Mouse (Mus musculus) embryo, embryonic 10 days (tissue): Measurements from ENCODE around the gene Srr.

ENCODE experiments used
- DNase-seq: peaks from one replicate; pipeline ENCODE4 v3.0.0-alpha.2; 2015; ENCODE audit warnings: low spot score

Gene Srr

DNA sequence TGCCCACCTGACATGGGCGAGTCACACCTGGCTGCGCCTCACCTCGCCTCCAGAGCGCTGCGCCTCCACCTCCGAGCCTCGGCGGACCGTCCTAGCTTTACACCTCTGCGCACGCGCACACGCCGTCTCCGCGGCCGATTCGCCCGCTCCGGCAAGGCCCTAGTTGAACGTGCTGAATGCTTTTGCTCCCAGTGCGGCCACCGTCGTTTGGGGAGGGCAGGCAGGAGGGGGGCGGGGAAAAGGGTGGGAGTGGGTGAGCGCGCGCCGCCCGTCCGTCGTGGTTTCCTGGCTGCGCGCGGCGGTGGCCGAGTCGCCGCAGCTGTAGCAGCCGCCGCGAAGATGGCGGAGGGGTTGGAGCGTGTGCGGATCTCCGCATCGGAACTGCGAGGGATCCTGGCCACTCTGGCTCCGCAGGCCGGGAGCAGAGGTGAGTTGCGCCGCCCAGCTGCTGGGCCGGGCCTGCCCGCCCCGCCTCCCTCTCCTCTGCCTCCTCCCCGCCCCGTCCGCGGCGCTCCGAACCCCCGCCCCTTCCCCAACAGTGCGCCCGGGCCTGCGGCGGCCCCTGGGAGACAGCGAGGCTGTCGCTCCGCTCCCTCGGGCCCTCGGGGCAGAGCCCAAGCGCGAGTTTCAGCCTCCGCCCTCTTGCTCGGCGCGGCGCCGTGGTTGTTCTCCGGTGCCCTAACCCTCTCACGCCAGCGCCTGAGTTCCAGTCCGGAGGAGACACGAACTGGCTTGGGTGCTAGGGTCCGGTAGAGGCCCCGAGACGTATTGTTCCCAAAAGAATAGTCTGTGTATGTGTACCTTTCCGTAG, at the start of gene Srr, which contains the start of gene Smg6:
TSS of gene Srr (minus strand) at position 372 of the 811 bp plus-strand sequence.
TSS of gene Smg6 (plus strand) at position 247 of the 811 bp plus-strand sequence.
- DNase-seq: peak; percentile 99

DNA sequence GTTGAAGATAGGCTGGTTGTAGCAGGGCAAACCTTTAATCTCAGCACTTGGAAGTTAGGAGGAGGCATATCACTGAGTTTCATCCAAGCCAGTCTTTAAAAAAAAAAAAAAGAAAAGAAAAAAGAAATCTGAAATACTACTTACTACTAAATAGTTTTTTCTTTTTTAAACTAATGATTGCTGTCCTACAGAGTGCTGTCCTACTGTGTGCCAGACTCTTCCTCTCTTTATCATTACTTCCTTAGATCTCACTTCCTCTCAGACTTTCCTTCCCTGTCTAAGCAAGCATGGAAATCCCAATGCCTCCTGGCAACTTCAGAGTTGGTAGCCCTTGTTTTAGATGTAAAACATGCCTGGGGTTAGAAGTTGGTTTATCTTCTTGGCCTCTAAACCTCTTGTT, 48.9 kb upstream of the Srr start:
- no peak for DNase-seq

DNA sequence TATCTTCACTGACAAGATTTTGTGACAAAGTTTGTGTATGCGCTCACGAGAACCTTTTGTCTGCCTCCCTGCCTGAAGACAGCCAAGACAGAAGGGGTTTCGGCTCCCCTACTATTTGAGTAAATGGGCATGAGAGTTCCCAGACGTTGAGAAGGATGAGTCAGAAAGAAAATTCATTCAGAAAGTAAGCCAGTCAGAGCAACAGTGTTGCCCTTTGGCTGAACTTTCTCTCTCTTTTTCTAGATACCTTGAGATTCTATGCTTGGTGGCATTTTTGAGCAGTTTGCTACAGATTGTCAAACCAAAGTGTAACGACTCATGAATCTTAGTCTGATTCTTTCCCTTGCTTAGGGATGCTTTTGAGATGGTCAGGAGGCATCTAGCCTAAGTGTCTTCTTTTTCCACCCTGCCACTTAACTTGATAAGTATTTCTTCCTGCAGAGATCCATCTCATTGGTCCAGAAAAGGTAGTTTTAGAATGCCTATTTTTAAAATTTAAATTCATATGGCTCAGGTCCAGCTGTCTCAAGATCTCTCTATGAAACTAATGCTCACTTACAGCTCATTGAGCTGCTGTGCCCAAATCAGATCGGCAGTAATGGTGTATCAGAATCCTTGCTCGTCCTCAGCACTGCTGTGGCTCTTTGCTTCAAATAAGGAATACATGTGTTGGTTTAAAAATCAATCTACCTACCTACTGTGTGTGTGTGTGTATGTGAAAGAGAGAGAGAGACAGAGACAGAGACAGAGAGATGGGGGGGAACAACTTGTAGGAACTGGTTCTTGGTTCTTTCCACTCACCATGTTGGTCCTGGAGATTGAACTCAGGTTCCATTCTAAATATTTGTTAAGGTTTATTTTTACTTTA, 47.8 kb upstream of the Srr start:
- no peak for DNase-seq

- no peak for DNase-seq
Observed at GRCm38 (mm10) chr11:74965516-74965915, 39.8 kb upstream of the Srr start.

- DNase-seq: no peak
Observed at GRCm38 (mm10) chr11:74962846-74963407, 37.2 kb upstream of the Srr start.

GRCm38 (mm10) chr11:74961953-74962352, 36.2 kb upstream of the Srr start:
- no peak for DNase-seq

DNA sequence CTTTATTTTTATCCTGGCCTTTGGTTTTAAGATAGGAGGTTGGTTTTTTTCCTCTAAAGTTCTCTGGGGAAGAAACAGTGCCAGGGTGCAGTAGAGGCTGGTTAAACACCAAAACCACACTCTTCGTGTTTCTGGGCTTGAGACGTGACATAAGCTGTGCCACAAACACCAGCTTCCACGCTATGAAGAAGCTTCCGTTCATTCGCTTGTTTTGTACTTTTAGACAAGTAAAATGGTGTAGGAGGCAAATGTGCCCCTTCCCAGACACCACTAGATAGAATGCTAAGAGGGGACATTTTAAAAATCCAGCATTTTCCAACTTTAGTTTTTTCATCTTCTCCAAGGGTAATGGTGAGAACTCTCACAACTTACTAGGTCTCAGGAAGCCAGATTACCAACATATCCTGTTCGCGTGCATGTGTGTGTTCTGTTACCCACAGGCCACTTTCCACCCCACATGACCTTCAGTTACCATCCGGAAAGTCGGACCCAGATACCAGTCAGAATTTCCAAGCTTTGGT, 34.3 kb upstream of the Srr start:
- no peak for DNase-seq

- no peak for DNase-seq
Observed at GRCm38 (mm10) chr11:74959501-74959900, 33.8 kb upstream of the Srr start.

- no peak for DNase-seq
Observed at GRCm38 (mm10) chr11:74957600-74957999, 31.9 kb upstream of the Srr start.

DNA sequence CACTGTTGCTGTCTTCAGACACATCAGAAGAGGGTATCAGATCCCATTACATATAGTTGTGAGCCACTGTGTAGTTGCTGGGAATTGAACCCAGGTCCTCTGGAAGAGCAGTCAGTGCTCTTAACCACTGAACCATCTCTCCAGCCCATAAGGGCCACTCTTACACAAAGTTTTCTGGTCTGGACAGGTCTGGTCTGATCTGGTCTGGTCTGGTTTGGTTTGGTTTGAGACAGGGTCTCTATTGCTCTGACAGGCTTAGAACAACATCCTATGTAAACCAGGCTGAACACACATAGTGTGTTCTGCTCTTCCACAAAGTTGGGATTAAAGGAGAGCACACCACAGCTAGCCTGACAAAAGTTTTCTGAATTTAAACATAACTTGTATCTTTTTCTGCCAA, 30.3 kb upstream of the Srr start:
- no peak for DNase-seq

- no peak for DNase-seq
Observed at GRCm38 (mm10) chr11:74954901-74955300, 29.2 kb upstream of the Srr start.

GRCm38 (mm10) chr11:74946348-74946747, 20.6 kb upstream of the Srr start:
- DNase-seq: peak; percentile 52

DNA sequence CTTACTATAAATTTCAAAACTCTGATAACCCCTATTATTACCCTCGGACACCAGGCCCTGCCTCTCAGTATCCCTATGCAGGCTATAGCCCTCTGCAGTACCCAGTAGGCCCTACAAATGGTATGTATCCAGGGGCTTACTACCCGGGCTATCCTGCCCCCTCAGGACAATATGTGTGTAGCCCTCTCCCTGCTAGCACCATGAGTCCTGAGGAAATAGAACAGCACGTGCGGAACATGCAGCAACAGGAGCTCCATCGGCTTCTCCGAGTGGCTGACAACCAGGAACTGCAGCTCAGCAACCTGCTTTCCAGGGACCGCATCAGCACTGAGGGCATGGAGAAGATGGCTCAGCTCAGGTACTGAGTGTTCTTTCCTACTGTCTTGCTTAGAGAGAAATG, 4.6 kb upstream of the Srr start:
- DNase-seq: no peak

GRCm38 (mm10) chr11:74929111-74929510, 3.4 kb upstream of the Srr start:
- DNase-seq: no peak

GRCm38 (mm10) chr11:74927236-74927725, 1.5 kb upstream of the Srr start:
- no peak for DNase-seq

DNA sequence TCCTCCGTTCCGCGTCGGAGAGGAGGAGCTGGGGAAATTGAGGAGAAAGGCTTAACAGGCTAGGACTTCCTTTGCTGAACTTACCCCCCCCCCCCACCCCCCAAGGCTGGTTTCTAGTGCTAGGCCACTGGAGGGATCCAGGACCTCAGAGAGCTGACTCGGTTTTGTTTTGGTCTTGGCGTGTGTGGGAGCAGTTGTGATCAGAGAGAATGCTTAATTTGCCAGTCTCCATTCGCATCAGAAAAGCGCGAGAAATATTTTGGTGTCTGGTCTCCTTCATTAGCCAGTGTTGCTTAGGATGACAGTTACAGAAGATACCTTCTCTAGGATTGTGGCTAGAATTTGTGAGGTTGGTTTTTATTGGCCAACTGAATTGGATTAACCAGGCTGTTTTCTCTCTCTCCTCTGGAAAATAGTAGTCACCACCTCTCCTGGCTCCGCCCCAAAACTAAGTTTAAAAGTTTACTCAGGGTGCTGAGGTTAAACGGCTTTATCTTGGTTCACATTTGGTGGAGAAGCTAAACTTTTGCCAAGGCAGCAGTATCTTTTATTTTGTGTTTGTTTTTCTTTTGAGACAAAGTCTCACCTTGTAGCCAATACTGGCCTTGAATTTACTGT, 749 bp upstream of the Srr start:
- DNase-seq: no peak

- DNase-seq: peak; percentile 28
Observed at GRCm38 (mm10) chr11:74924149-74924548, 1.6 kb downstream of the Srr start.

DNA sequence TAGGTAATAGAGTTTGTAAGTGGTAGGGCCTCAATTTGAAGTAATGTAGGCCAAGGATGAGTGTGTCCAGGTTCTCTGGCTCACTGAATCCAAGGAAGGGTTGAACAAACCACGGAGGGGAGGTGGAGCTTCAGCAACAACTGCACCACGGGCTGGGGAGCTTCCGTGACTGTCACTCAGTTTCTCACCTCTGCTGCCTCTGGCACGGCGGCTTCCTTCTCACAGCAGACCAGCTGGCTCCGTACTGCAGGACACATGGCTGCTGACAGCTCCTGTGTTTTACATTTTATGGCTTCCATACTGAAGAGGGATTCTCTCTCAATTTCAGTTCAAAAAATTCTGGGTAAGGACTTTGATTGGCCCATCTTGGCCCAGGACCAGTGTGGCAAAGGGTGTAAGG, 6.5 kb downstream of the Srr start:
- DNase-seq: no peak

- no peak for DNase-seq
Observed at GRCm38 (mm10) chr11:74912492-74912891, 13.3 kb downstream of the Srr start.

- no peak for DNase-seq
Observed at GRCm38 (mm10) chr11:74909978-74910377, 15.8 kb downstream of the Srr start.

DNA sequence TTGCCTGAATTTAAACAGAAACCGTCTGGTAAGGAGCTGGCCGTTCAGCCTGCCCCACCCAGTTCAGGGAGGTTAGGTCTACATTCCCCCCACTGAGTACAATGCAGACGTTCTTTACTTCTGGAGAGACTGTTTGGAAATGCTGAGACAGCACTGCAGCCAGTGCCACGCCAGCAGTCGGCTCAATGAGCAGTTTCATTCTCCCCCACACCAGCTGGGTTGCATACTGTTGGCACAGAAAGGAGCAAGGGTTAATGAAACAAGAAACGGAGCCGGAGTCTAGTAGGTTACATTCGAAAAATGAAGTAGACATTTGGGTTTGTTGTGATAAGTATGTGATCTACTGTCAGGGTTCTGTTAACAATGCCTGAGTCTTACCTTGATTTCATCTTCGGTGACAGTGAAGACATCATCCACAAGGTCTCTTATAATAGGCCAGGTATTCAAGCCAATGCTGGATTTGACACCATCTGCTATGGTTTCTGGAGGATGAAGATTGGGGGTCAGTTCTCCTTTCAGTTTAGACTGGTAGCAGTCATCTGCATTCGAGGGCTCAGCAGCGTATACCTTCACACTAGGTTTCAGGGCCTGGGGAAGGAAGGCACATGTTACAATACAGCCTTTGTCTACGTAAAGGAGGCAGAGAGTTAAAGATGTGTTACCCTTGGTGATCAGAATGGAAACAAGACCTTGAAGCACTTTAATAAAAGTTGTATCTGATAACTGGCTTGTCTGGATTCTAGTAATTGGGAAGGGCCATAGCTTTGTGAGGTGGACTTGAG, 16.9 kb downstream of the Srr start:
- no peak for DNase-seq
